Mouse (Mus musculus): Measurements from ENCODE around the gene Tceal3.
"Not testable (repeated sequence)": the region's sequence is repeated elsewhere in the genome, so short reads cannot be mapped to it uniquely, and the experiment has no call there.

The Tceal3 gene

GRCm38 (mm10) chrX:136590199-136590896, at the start of gene Tceal3:
Gene Tceal3, plus strand, starts transcription at chrX:136590842.
- no peak for DNase-seq (ENCODE audit: low read depth, low spot score)

GRCm38 (mm10) chrX:136543956-136544355, 46.7 kb upstream of the Tceal3 start, which contains the start of gene Kir3dl2:
Gene Kir3dl2, minus strand, starts transcription at chrX:136544056.
- not testable (repeated sequence) for DNase-seq (ENCODE audit: low read depth, low spot score)

GRCm38 (mm10) chrX:136569094-136569493, 21.5 kb upstream of the Tceal3 start:
- DNase-seq (ENCODE audit: low read depth, low spot score) = not testable (repeated sequence)

GRCm38 (mm10) chrX:136584617-136585016, 6.0 kb upstream of the Tceal3 start:
- DNase-seq (ENCODE audit: low read depth, low spot score) = no peak

GRCm38 (mm10) chrX:136590897-136591257, 235 bp downstream of the Tceal3 start:
- no peak for DNase-seq (ENCODE audit: low read depth, low spot score)

GRCm38 (mm10) chrX:136599416-136599815, 8.8 kb downstream of the Tceal3 start:
- DNase-seq (ENCODE audit: low read depth, low spot score) = no peak

- DNase-seq (ENCODE audit: low read depth, low spot score) = no peak
Measured at GRCm38 (mm10) chrX:136606951-136607350, 16.3 kb downstream of the Tceal3 start.

- no peak for DNase-seq (ENCODE audit: low read depth, low spot score)
Measured at GRCm38 (mm10) chrX:136607395-136607794, 16.8 kb downstream of the Tceal3 start.

GRCm38 (mm10) chrX:136611346-136611745, 20.7 kb downstream of the Tceal3 start:
- no peak for DNase-seq (ENCODE audit: low read depth, low spot score)

GRCm38 (mm10) chrX:136615889-136616288, 25.2 kb downstream of the Tceal3 start:
- DNase-seq (ENCODE audit: low read depth, low spot score) = not testable (repeated sequence)

- no peak for DNase-seq (ENCODE audit: low read depth, low spot score)
Measured at GRCm38 (mm10) chrX:136624905-136625569, 34.4 kb downstream of the Tceal3 start.

- no peak for DNase-seq (ENCODE audit: low read depth, low spot score)
Measured at GRCm38 (mm10) chrX:136625959-136626358, 35.3 kb downstream of the Tceal3 start.

GRCm38 (mm10) chrX:136635116-136635515, 44.5 kb downstream of the Tceal3 start:
- DNase-seq (ENCODE audit: low read depth, low spot score) = no peak

GRCm38 (mm10) chrX:136639754-136640153, 49.1 kb downstream of the Tceal3 start:
- DNase-seq (ENCODE audit: low read depth, low spot score) = no peak

GRCm38 (mm10) chrX:136645857-136646256, 55.2 kb downstream of the Tceal3 start:
- not testable (repeated sequence) for DNase-seq (ENCODE audit: low read depth, low spot score)

- no peak for DNase-seq (ENCODE audit: low read depth, low spot score)
Measured at GRCm38 (mm10) chrX:136666281-136666706, 75.7 kb downstream of the Tceal3 start.

- DNase-seq (ENCODE audit: low read depth, low spot score) = not testable (repeated sequence)
Measured at GRCm38 (mm10) chrX:136666762-136667464, 76.3 kb downstream of the Tceal3 start.

- DNase-seq (ENCODE audit: low read depth, low spot score) = no peak
Measured at GRCm38 (mm10) chrX:136668794-136669193, 78.2 kb downstream of the Tceal3 start.

GRCm38 (mm10) chrX:136680989-136681388, 90.3 kb downstream of the Tceal3 start:
- no peak for DNase-seq (ENCODE audit: low read depth, low spot score)

GRCm38 (mm10) chrX:136691606-136692293, 101.1 kb downstream of the Tceal3 start:
- DNase-seq (ENCODE audit: low read depth, low spot score) = not testable (repeated sequence)

- DNase-seq (ENCODE audit: low read depth, low spot score) = no peak
Measured at GRCm38 (mm10) chrX:136692294-136692675, 101.6 kb downstream of the Tceal3 start.

- DNase-seq (ENCODE audit: low read depth, low spot score) = no peak
Measured at GRCm38 (mm10) chrX:136693196-136693595, 102.6 kb downstream of the Tceal3 start.
